Mouse (Mus musculus) brain, embryonic 14.5 days (tissue): ENCODE results near the gene Fam13a.

Experiments
- CTCF ChIP-seq: fragments of 200-500 bp; IDR thresholded peaks from 2 replicates; pipeline ENCODE4 v1.5.1; 2012; ENCODE audit warnings: inconsistent platforms, mild to moderate bottlenecking, moderate library complexity, borderline replicate concordance; ENCODE audit not compliant: insufficient read depth, insufficient read length; ENCODE audit errors: extremely low read depth
- POLR2A ChIP-seq: fragments of 200-500 bp; IDR thresholded peaks from 2 replicates; pipeline ENCODE4 v1.6.1; 2012; ENCODE audit warnings: mild to moderate bottlenecking, inconsistent platforms, borderline replicate concordance; ENCODE audit not compliant: poor library complexity, insufficient read depth, insufficient read length, severe bottlenecking; ENCODE audit errors: extremely low read depth

DNA sequence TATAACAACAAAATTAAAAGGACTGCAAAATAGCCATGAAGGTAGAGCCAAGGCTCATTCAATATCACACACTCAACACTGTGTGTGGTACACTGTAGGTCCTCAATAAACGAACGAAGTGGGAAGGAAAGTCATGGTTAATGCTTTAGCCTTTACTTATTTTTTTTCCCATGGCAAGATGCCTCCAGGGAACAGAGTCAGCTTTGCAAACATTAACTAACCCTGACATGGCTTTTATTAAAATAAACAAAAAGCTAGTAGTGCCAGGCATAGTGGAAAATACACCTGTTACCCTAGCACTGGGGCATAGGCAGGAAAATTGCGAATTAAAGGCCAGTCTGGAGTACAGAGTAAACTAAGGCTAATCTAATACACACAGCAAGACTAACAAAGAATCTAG, 35.2 kb downstream of the Fam13a start:
- TF ChIP-seq POLR2A (no peak), CTCF (no peak)
